Mouse (Mus musculus) inflammation-experienced regulatory T-cells, adult 6 months (primary cell): ENCODE measurements around the gene Slc38a9. TPM values are rescaled to one million over a fixed set of nuclear protein-coding genes. Genes with fewer than 3 reads are reported as not detected.

Experiments
- ATAC-seq: one replicate; pipeline ENCODE4 v1.8.0; 2017
- polyA plus RNA-seq, 3 experiments: library from polyadenylated mRNA; unstranded; fragments of 100-300 nt; shearing (Covaris generic); gene quantifications; one replicate each; pipeline ENCODE4 v1.2.1; 2017

The Slc38a9 gene
- polyA plus RNA-seq, 3 experiments from 2014 or later: 21.8 to 39.6 (median 34.2) TPM

GRCm38 (mm10) chr13:112771447-112772208 is 111.1 kb downstream of the Slc38a9 start:
- ATAC-seq: no peak

GRCm38 (mm10) chr13:112772252-112772651 is 111.7 kb downstream of the Slc38a9 start:
- ATAC-seq: no peak

GRCm38 (mm10) chr13:112772861-112773260 is 112.3 kb downstream of the Slc38a9 start:
- no peak for ATAC-seq

- ATAC-seq: no peak
Measured at GRCm38 (mm10) chr13:112773991-112774675, 113.6 kb downstream of the Slc38a9 start.

DNA sequence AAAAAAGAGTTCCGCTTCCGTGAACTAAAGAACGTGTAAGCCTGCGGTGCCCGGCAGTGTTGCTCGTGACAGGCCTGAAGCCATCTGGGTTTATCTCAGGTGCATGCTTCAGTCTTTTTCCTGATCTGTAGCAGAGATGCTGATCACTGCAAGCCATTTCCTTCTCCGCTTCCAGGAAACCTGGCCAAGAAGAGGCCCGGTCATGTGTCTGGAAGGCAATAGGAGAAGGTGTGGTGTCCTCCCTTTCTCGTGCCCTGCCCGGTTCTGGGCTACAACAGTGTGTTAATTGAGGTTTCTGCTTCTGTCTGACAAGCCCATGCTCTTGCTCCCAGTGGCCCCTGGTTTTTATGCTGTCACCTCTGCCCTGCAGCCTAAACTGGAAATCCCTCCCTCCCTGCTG is 115.3 kb downstream of the Slc38a9 start:
- no peak for ATAC-seq

- ATAC-seq: no peak
Measured at GRCm38 (mm10) chr13:112778407-112778806, 117.9 kb downstream of the Slc38a9 start.

DNA sequence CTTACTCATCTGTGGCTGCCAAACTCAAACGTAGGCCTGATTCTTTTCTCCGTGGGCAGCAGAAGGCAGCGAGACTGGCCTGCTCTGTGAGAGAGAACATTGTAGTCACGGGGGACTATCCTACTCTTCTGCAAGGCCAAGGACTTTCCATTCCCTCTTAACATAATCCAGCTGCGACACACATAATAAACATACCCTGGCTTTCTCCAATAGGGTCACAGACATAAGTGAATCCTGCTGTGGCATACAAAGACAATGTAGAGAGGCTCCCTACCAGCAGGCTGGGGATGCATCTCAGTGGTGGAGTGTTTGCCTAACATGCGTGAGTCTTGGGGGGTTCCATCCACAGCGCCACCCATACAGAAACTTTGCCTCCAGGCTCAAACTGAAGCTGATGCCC is 124.8 kb downstream of the Slc38a9 start:
- ATAC-seq: no peak

- ATAC-seq: no peak
Measured at GRCm38 (mm10) chr13:112786142-112786541, 125.6 kb downstream of the Slc38a9 start.

DNA sequence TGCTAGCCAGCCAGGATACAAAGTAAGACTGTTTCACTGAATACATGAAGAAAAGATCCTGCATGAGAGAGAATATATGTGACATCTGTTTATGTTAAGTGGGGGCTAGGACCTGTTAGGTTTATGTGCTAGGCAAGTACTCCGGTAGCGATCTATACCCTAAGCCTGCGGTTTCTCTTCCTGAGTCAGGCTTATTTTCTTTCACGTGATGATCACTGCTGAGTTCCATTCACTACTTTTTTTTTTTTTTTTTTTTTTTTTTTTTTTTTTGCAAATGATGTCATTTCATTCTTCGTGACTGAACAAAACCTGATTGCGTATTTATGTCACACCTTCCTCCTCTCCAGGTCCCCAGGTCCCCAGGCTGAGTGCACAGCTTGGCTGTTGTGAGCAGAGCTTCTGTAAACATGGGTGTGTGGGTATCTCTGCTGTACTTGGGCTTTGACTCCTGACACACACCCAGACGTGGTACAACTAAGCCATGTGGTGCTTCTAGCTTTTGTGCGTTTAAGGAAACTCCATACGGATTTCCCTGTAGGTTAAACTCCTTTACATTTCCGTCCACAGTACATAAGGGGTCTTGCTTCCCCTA is 126.5 kb downstream of the Slc38a9 start:
- ATAC-seq: no peak

Other genes with a start within 250 kb of the Slc38a9 start
- 10 to 100 TPM; 14.1 to 58.2 (median 51.0) TPM for gene Il6st, start 196.7 kb upstream of the Slc38a9 start, polyA plus RNA-seq
- under 1 TPM in 1 of 3 experiments, not detected in 2; 0.10 TPM for gene Il31ra, start 66.4 kb upstream of the Slc38a9 start, polyA plus RNA-seq
- gene Ddx4, start 8.3 kb upstream of the Slc38a9 start, polyA plus RNA-seq: not detected
- gene Plpp1, start 140.0 kb downstream of the Slc38a9 start, polyA plus RNA-seq: 1 to 10 TPM in 2 of 3 experiments, under 1 TPM in 1; 0.94 to 5.9 (median 1.2) TPM